Mouse (Mus musculus): ENCODE data around the gene Mrpl16. TPM values are rescaled to one million over a fixed set of nuclear protein-coding genes. Genes with fewer than 3 reads are reported as not detected.
A peak's percentile ranks its signal among the peaks of the same experiment; 100 is the strongest.

The Mrpl16 gene
- polyA plus RNA-seq, 1 experiment from 2014 or later, result 42.8 TPM

DNA sequence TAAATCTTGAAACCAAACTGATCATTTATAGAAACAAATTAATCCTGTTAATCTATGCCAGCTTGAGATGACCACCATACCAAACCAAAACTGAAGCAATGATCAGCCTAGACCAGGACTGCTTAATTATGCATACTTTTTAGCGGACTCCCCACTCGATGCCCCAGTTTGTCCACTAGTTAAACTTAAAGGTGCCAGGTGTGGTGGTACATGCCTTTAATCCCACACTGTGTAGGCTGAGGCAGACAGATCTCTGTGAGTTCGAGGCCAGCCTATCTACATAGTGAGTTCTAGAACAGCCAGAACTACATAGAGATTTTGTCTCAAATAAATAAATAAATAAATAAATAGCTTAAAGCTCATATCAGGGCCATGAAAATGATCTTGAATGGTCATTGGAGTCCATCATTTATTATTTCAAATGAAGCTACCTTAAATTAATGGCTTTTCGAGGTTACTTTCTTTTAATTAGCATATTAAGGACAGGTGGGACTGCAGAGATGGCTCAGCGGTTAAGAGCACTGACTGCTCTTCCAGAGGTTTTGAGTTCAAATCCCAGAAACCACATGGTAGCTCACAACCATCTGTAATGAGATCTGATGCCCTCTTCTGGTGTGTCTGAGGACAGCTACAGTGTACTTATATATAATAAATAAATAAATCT, 802 bp upstream of the Mrpl16 start:
- Histone ChIP-seq H3K27ac (no peak overlapping the region), H3K4me1 (replicated peaks) (peaks cover 15% of the 10 kb centered on the region), H3K36me3 (peaks cover 18% of the 10 kb centered on the region), H3K4me2 (replicated peaks) (peak overlapping the region; percentile 57), H3K9ac (replicated peaks) (no peak overlapping the region), H3K9me3 (no peaks in the 10 kb centered on the region), H3K27me3 (peaks cover 4% of the 10 kb centered on the region; the same call in 1 of the 2 replicates), H3K4me3 (replicated peaks) (peak overlapping the region; percentile 61; the same call in 1 of the 2 replicates)
- peak; percentile 62 for ATAC-seq
- WGBS, result 91% methylated on average over 5 of the region's 5 CpGs

DNA sequence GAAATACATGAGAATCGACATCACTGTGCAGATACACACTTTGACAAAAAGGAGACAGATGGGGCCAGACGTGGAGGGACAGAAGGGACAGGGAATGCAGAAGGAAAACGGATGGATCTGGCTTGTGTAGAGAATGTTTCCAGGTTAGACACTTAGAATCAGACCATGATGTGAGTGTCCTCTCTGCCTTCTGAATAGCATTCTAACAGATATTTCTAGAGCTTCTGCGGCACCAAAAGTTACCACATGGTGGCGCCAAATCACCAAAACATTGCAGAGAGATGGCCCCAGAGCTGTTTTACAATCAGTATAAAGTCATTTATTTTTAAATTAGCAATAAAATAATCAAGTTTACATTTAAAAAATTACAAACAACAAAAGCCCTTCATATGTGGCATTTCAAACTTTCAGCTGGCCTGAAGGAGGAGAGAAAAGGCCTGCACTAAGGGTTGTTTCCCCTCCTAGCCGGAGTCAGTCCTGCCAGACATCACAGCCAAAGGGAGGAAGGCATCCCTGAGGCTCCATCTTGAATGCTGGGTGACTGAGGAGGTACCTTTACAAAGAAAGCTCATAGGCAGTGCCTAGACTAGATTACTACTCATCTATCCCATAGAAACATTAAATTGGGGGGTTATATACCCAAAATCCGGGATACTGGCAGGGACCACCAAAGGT, 7.1 kb downstream of the Mrpl16 start:
- Histone ChIP-seq H3K9me3 (no peaks in the 10 kb centered on the region), H3K27ac (no peak overlapping the region), H3K4me1 (replicated peaks) (no peaks in the 10 kb centered on the region), H3K4me2 (replicated peaks) (no peak overlapping the region), H3K9ac (replicated peaks) (no peak overlapping the region), H3K36me3 (peaks cover 41% of the 10 kb centered on the region), H3K27me3 (no peaks in the 10 kb centered on the region), H3K4me3 (replicated peaks) (no peak overlapping the region)
- peak; percentile 78 for ATAC-seq
- WGBS, result 56% methylated on average over 7 of the region's 7 CpGs

DNA sequence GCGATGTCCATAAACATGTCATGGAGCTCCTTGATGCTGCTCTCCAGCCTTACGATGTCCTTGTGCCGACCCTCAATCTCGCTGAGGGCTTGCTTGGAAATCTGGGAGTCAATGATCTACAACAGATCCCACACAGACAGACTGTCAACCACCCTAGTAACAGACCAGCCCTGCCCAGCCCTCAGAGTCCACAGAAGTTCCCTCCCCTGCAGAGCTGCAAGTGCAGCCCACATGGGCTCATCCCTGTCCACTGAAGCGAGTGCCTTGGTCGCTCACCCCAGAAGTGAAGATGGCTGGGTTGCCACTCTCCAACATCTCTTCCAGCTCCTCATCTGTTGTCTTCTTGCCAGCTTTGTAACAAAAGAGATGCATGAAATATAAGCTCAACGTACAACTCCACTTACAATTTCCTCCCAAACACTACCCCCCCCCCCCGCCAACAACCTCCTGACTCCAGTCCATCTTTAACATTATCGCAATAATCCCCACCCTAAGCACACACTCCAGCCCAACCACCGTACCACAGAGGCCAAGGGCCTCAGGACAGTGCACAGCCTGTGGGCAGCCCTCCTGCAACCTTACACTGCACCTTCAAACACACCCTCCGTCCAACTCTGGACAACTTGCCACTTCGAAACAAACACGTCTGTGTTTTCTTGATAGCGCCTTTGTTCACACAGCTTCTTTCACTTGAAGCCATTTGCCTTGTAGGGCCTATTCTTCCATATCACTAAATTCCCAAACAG, 15.4 kb downstream of the Mrpl16 start:
- Histone ChIP-seq H3K4me3 (replicated peaks) (no peak overlapping the region), H3K27me3 (no peaks in the 10 kb centered on the region), H3K27ac (no peak overlapping the region), H3K36me3 (peaks cover 22% of the 10 kb centered on the region), H3K9ac (replicated peaks) (no peak overlapping the region), H3K4me2 (replicated peaks) (no peak overlapping the region), H3K9me3 (no peaks in the 10 kb centered on the region), H3K4me1 (replicated peaks) (no peaks in the 10 kb centered on the region)
- 94% methylated on average over 14 of the region's 14 CpGs for WGBS
- no peak for ATAC-seq

DNA sequence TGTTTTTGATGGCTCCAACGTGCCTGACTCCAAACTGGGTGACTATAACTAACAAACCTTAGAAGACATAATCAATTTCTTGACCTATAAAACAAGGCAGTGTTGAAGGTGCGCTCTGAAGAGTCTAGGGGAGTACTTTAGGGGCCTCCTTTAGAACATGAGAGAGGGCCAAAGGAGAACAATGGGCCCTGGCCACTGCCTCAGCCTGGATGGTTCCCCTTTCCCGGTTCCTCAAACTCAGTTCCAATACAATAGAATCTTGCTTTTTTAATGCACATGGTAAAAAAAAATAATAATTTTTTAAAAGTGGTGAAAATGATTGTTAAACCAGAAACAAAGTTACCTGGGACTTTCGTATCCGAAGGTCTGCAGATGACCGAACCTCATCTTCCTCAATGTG, 17.6 kb downstream of the Mrpl16 start:
- H3K4me2 ChIP-seq (replicated peaks), result no peak overlapping the region
- H3K27me3 ChIP-seq, result no peaks in the 10 kb centered on the region
- ATAC-seq, result no peak
- peaks cover 17% of the 10 kb centered on the region for H3K36me3 ChIP-seq
- H3K9me3 ChIP-seq, result no peaks in the 10 kb centered on the region
- no peaks in the 10 kb centered on the region for H3K4me1 ChIP-seq (replicated peaks)
- no peak overlapping the region for H3K4me3 ChIP-seq (replicated peaks)
- 95% methylated on average over 6 of the region's 6 CpGs for WGBS
- no peak overlapping the region for H3K9ac ChIP-seq (replicated peaks)
- no peak overlapping the region for H3K27ac ChIP-seq

DNA sequence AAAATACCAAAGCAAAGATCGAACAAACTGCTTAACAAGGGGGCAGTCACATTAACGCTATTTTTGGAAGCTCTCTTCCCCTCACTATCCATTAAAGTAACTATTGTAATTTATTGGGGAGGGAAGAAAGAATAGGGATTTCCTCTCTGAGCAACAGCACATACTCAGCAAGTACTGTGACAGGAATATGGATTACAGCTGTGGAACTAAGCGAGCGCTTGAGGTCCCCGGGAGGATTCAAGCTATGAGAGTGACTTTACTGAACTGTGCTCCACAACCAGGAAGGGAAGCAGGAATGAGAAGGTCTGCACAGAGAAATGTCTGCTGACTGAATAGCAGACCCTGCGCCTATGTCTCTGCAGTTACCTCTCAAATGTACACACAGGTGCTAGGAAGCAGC, 18.7 kb downstream of the Mrpl16 start:
- H3K4me1 ChIP-seq (replicated peaks), result no peaks in the 10 kb centered on the region
- no peak overlapping the region for H3K4me3 ChIP-seq (replicated peaks)
- no peak overlapping the region for H3K4me2 ChIP-seq (replicated peaks)
- H3K27me3 ChIP-seq, result no peaks in the 10 kb centered on the region
- H3K27ac ChIP-seq, result no peak overlapping the region
- H3K36me3 ChIP-seq, result peaks cover 17% of the 10 kb centered on the region
- no peaks in the 10 kb centered on the region for H3K9me3 ChIP-seq
- WGBS, result 95% methylated on average over 6 of the region's 6 CpGs
- no peak overlapping the region for H3K9ac ChIP-seq (replicated peaks)
- ATAC-seq, result no peak

DNA sequence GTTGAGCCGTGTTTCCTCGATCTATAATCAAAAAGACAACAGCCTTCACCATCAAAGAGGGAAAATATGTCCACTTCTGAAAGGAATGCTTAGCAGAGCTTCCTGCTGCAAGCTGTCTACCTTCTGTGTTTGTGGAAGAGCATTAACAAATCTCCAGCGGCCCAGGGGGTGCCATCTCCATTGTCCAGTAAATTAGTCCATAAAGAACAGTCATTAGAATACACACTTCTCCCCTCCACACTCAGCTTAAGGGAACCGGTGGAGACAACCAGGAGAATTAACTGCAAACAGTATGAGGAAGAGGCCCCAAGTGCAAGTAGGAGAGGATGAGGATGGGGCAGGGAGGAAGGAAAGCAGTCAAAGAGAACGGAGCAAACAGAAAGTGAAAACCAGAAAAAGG, 21.6 kb downstream of the Mrpl16 start:
- Histone ChIP-seq H3K27me3 (no peaks in the 10 kb centered on the region), H3K4me3 (replicated peaks) (no peak overlapping the region), H3K9me3 (no peaks in the 10 kb centered on the region), H3K9ac (replicated peaks) (no peak overlapping the region), H3K27ac (no peak overlapping the region), H3K36me3 (peaks cover 10% of the 10 kb centered on the region; the same call in 1 of the 2 replicates), H3K4me2 (replicated peaks) (no peak overlapping the region), H3K4me1 (replicated peaks) (no peaks in the 10 kb centered on the region)
- no peak for ATAC-seq
- 67% methylated on average over 5 of the region's 5 CpGs for WGBS

DNA sequence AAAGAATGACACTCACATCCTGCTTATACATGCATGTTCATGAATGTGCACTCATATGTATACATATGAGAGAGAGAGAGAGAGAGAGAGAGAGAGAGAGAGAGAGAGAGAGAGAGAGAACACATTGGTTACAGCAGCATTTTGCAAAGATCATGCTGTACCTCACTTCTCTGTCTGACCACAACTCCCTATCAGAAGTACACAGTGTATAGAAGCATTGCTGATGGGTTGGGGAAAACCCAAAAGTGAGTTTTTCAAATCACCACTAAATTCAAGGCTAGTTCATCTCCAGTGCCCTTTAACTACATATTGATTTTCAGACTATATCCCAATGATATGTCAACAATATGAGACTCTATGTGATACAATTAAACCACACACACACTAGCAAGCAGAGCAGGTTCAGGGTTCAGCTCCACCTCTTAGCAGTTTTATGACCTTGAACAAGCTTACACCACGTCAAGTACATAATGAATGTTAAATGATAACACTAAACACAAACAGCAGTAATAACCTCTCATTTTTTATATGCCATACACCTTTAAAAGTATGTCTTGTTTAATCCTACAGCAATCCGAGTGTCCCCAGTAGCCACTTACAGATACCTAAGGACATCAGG, 23.7 kb downstream of the Mrpl16 start:
- 87% methylated on average over 2 of the region's 2 CpGs for WGBS
- Histone ChIP-seq H3K36me3 (peaks cover 5% of the 10 kb centered on the region; the same call in 1 of the 2 replicates), H3K4me2 (replicated peaks) (no peak overlapping the region), H3K9ac (replicated peaks) (no peak overlapping the region), H3K27me3 (no peaks in the 10 kb centered on the region), H3K27ac (no peak overlapping the region), H3K4me1 (replicated peaks) (no peaks in the 10 kb centered on the region), H3K4me3 (replicated peaks) (no peak overlapping the region), H3K9me3 (no peaks in the 10 kb centered on the region)
- ATAC-seq, result no peak

DNA sequence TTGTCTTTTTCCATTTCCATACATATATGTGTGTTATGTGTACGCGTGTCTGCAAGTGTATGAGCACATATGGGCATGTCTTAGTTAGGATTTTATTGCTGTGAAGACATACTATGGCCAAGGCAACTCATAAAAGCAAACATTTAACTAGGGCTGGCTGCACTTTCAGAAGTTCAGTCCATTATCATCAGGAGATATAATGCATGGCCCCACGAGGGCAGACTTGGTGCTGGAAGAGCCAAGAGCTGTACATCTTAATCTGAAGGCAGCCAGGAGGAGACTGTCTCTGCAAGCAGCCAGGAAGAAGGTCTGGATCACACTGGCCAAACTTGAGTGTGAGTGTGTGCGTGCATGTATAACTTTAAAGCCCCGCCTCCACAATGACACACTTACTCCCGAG, 24.3 kb downstream of the Mrpl16 start:
- H3K4me2 ChIP-seq (replicated peaks), result no peak overlapping the region
- H3K9me3 ChIP-seq, result no peaks in the 10 kb centered on the region
- 85% methylated on average over 6 of the region's 6 CpGs for WGBS
- ATAC-seq, result no peak
- H3K27ac ChIP-seq, result no peak overlapping the region
- H3K4me3 ChIP-seq (replicated peaks), result no peak overlapping the region
- H3K4me1 ChIP-seq (replicated peaks), result no peaks in the 10 kb centered on the region
- H3K9ac ChIP-seq (replicated peaks), result no peak overlapping the region
- H3K27me3 ChIP-seq, result no peaks in the 10 kb centered on the region
- 0 out of 2 replicates have a peak, but pooled peaks cover under 1% of the 10 kb centered on the region for H3K36me3 ChIP-seq

DNA sequence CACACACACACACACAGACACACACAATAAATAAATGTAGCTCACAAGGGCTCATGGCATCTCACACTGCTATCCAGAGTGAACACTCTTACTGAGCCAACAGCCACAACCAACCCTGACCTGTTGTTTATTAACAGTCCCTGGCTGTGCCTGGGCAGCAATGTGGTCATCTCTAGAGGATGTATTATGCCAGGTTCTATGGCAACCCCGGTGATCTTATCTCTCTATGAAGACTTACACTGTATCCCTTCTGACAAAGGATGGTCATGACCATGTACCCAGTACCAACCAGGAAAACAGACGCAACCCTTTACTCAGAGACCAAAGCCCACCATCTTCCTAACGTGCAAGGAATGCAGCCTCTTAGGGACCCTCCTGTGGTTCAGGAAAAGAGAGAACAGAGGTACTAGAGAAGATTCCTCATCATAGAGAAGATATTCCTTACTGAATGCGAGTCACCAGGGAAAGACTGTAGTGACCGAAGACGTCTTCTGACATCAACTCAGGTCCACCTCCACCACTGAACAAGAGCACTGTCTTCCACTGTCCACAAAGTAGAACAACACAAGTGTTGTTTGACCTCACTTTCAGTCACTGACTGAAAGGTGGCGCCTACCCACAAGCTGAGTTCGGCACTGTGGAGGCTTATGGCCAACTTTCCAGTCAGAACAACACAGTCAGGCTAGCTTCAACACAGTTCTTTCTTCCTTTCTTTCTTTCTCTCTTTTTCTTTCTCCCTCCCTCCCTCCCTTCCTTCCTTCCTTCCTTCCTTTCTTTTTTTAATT, 30.5 kb downstream of the Mrpl16 start:
- no peak for ATAC-seq
- Histone ChIP-seq H3K4me1 (replicated peaks) (no peaks in the 10 kb centered on the region), H3K4me2 (replicated peaks) (no peak overlapping the region), H3K27me3 (no peaks in the 10 kb centered on the region), H3K36me3 (no peaks in the 10 kb centered on the region), H3K9me3 (no peaks in the 10 kb centered on the region), H3K4me3 (replicated peaks) (no peak overlapping the region), H3K9ac (replicated peaks) (no peak overlapping the region), H3K27ac (no peak overlapping the region)
- WGBS, result 82% methylated on average over 8 of the region's 8 CpGs

DNA sequence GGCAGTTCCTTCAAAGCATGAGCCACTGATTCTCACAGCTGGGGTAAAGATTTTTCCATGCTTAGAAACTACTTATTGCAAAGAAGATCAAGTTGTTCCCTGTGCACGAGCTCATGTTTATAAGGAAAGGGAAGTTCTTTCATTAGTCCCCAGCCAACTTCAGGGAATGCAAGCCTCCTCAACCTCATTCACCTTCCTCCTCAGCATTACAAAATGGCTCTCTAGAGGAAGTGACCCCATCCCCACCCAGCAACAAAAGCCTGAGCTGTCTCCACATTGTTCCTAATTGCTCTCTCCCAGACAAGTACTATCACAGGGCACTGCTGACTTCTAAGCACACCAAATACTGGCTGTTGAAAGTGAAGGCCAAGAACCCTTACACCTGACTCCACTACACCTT, 34.2 kb downstream of the Mrpl16 start:
- H3K9ac ChIP-seq (replicated peaks), result no peak overlapping the region
- H3K36me3 ChIP-seq, result no peaks in the 10 kb centered on the region
- 57% methylated on average over 1 of the region's 1 CpGs for WGBS
- no peak for ATAC-seq
- H3K4me2 ChIP-seq (replicated peaks), result no peak overlapping the region
- no peaks in the 10 kb centered on the region for H3K4me1 ChIP-seq (replicated peaks)
- no peak overlapping the region for H3K27ac ChIP-seq
- H3K4me3 ChIP-seq (replicated peaks), result no peak overlapping the region
- no peaks in the 10 kb centered on the region for H3K27me3 ChIP-seq
- no peaks in the 10 kb centered on the region for H3K9me3 ChIP-seq

DNA sequence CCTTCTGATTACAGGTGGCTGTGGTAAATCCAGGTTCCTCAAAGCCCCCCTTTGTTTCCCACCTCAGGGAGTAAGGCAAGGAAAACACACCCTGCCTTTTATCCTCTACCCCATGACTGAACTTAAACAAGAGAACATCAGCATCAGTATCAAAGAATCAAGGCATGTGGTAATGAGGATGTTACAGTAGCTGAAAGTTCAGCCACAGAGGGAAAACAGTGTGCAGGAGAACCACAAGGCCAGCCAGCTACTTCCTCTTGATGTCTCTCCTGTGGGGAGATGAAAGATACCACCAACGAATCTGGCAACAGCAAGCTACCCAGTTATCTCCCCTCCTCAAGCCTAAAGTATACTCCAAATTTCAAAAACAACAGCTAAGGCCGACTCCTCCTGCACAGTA, 37.1 kb downstream of the Mrpl16 start:
- Histone ChIP-seq H3K9me3 (no peaks in the 10 kb centered on the region), H3K27me3 (no peaks in the 10 kb centered on the region), H3K27ac (no peak overlapping the region), H3K4me1 (replicated peaks) (peaks cover 19% of the 10 kb centered on the region), H3K36me3 (no peaks in the 10 kb centered on the region), H3K4me3 (replicated peaks) (no peak overlapping the region), H3K4me2 (replicated peaks) (no peak overlapping the region), H3K9ac (replicated peaks) (no peak overlapping the region)
- no peak for ATAC-seq
- 67% methylated on average over 2 of the region's 2 CpGs for WGBS

Measured in midbrain, embryonic 13.5 days (tissue).